Mouse (Mus musculus) embryonic facial prominence, embryonic 11.5 days (tissue): ENCODE data around the gene Shtn1. TPM values are rescaled to one million over a fixed set of nuclear protein-coding genes. Genes with fewer than 3 reads are reported as not detected.

ENCODE experiments used
- ATAC-seq: fragments of 200-750 bp; cut with Nextera tagmentation; replicated peaks from 2 replicates; pipeline ENCODE4 v1.8.0; 2017; ENCODE audit warnings: low read depth; ENCODE audit not compliant: insufficient number of reproducible peaks, low FRiP score, low TSS enrichment
- DNase-seq: peaks from one replicate; pipeline ENCODE4 v3.0.0-alpha.2; 2015; ENCODE audit warnings: low spot score
- H3K27ac ChIP-seq: fragments of 300-500 bp; sonication (generic); replicated peaks from 2 replicates; pipeline ENCODE4 v1.5.1; 2014; ENCODE audit warnings: mild to moderate bottlenecking, low read depth, low read length, control low read depth
- H3K27me3 ChIP-seq: fragments of 300-500 bp; sonication (generic); 2 replicates; pipeline ENCODE4 v1.6.1; 2014; ENCODE audit warnings: mild to moderate bottlenecking, low read length, moderate library complexity, mixed read lengths; ENCODE audit not compliant: control insufficient read depth, insufficient read depth
- H3K36me3 ChIP-seq: fragments of 300-500 bp; sonication (generic); replicated peaks from 2 replicates; pipeline ENCODE4 v1.6.1; 2014; ENCODE audit warnings: low read depth, mild to moderate bottlenecking, low read length, moderate library complexity, mixed read lengths; ENCODE audit not compliant: control insufficient read depth, insufficient read depth
- H3K4me1 ChIP-seq: fragments of 300-500 bp; sonication (generic); 2 replicates; pipeline ENCODE4 v1.6.1; 2014; ENCODE audit warnings: low read length, mixed read lengths; ENCODE audit not compliant: control insufficient read depth, insufficient read depth
- H3K4me2 ChIP-seq: fragments of 300-500 bp; sonication (generic); 2 replicates; pipeline ENCODE4 v1.6.1; 2014; ENCODE audit warnings: low read depth, mild to moderate bottlenecking, control low read depth, low read length, moderate library complexity
- H3K4me3 ChIP-seq: fragments of 300-500 bp; sonication (generic); 2 replicates; pipeline ENCODE4 v1.5.1; 2014; ENCODE audit warnings: low read depth, low read length, control low read depth
- H3K9ac ChIP-seq: fragments of 300-500 bp; sonication (generic); replicated peaks from 2 replicates; pipeline ENCODE4 v1.6.1; 2014; ENCODE audit warnings: mild to moderate bottlenecking, control low read depth, low read length
- H3K9me3 ChIP-seq: fragments of 300-500 bp; sonication (generic); replicated peaks from 2 replicates; pipeline ENCODE4 v1.6.1; 2016; ENCODE audit warnings: mild to moderate bottlenecking, low read length, inconsistent platforms, mixed read lengths; ENCODE audit not compliant: control insufficient read depth
- WGBS: fragments of 180-500 bp; shearing (Covaris S2); extraction: QIAGEN DNeasy Blood & Tissue Kit; methylation state at CpG from one replicate; pipeline ENCODE4 v1.1.7; 2014; 5-methylcytosine and 5-hydroxymethylcytosine counted together
- polyA plus RNA-seq: library from polyadenylated mRNA; unstranded; fragments of >200 nt; fragmentation: Nextera tagmentation; extraction: Ambion mirVana; gene quantifications from 2 replicates; pipeline ENCODE4 v1.2.1, GENCODE M21; 2014

The Shtn1 gene
- polyA plus RNA-seq: 5.9 and 6.3 TPM in 2 replicates

DNA sequence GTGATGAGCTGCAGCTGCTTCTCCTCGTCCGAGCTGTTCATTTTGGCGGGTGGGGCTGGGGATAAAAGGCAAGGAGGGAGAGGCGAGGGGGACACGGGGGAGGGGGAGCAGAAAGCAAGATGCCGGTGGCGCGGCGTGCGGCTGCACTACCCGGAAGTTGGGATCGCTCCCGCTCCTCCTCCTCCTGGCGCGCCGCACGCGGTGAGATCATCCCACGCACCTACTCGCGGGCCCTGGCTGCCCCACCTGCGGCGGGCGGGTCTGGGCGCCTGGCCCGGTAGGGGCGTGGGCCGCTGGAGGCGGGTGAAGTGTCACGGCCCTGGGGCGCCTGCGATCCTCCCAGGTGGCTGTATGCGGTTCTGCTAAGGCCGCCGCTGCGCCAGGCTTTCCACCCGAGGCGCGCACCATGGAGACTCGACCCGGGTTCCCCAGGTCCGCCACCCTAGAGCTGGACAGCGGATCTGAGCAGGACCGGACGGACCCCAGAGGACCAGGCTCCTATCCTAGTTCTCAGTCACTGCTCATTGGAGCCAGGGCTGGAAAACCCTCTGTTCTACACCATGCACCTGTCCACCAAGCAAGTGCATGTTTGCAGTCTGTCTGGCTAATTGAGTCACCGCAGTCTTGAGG, at the start of gene Shtn1:
Shtn1 (minus strand) TSS at position 629 of the 630 bp plus-strand sequence.
- peak; percentile 67 for ATAC-seq
- H3K4me1 ChIP-seq: no peaks in the 10 kb centered on the region; the same call in 1 of the 2 replicates
- H3K27ac ChIP-seq: no peak within 1 kb of the TSS
- WGBS: 0% methylated on average over 32 of the region's 46 CpGs
- peak; percentile 55 for DNase-seq
- H3K4me3 ChIP-seq: peak within 1 kb of the TSS; percentile 55
- H3K4me2 ChIP-seq: peak within 1 kb of the TSS; percentile 100
- H3K36me3 ChIP-seq: no peaks in the 10 kb centered on the region
- H3K27me3 ChIP-seq: peaks cover 26% of the 10 kb centered on the region
- H3K9me3 ChIP-seq: no peaks in the 10 kb centered on the region
- peak within 1 kb of the TSS; percentile 60 for H3K9ac ChIP-seq

DNA sequence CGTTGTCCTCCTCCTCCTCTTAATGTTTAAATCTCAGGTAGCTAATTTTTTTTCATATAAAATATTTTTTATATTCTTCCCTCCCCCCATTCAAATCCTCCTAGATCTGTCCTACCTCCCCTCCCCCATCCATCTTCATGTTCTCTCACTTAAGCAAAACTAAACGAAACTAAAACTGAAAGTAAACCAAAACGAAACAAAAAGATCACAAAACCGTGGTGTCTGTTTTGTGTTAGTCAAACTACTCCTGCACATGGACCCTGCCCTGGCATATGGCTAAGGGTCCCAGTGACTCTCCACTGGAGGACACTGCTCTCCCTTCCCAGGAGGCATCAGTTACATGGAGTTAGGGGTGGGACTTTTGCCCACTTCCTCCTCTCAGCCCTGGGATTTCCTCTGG, 38.3 kb upstream of the Shtn1 start:
- no peaks in the 10 kb centered on the region for H3K36me3 ChIP-seq
- H3K4me3 ChIP-seq: no peak overlapping the region
- H3K4me1 ChIP-seq: no peaks in the 10 kb centered on the region
- ATAC-seq (no peak), DNase-seq (no peak)
- H3K4me2 ChIP-seq: no peak overlapping the region
- no peaks in the 10 kb centered on the region for H3K27me3 ChIP-seq
- H3K9me3 ChIP-seq: no peaks in the 10 kb centered on the region
- no peak overlapping the region for H3K27ac ChIP-seq
- no peak overlapping the region for H3K9ac ChIP-seq
- 62% methylated on average over 4 of the region's 4 CpGs for WGBS

DNA sequence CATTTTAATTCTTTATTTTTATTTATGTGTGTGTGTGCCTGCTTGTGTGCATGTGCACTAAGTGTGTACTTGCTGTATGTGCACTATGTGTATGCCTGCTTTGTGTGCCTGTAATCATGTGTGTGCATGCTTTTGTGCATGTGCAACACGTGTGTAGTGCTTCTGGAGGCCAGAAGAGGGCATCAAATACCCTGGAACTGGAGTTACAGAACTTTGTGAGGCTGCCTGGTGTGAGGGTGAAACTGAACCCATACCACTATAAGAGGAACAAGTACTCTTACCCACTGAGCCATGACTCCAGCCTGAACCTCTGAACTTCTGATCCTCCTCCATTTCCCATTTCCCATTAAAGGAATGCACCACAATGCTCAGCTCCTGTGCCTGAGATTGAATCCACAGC, 34.0 kb upstream of the Shtn1 start:
- no peaks in the 10 kb centered on the region for H3K9me3 ChIP-seq

DNA sequence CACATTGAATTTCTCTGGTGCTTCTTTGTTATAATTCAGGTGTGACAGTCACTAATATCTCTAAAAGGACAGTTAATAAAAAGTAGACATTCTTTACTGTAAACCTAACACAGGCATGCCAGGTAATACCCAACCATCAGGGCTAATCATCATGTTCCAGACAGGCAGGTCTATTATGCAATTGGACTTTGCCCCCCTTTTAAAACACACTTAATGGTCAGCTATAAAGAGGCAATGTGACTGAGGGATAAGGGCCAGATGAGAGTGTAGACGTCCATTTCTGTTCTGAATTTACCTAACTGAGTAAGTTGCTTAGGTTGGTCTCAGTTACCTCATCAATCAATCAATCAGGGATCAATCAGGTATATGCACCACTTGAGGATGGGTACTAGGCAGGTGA, 22.4 kb upstream of the Shtn1 start:
- ATAC-seq (no peak), DNase-seq (no peak)
- Histone ChIP-seq H3K4me3 (no peak overlapping the region), H3K9me3 (no peaks in the 10 kb centered on the region), H3K4me1 (no peaks in the 10 kb centered on the region), H3K36me3 (no peaks in the 10 kb centered on the region), H3K27me3 (no peaks in the 10 kb centered on the region), H3K27ac (no peak overlapping the region), H3K9ac (no peak overlapping the region), H3K4me2 (no peak overlapping the region)
- WGBS: 50% methylated on average over 1 of the region's 1 CpGs

More for the DNA sequence above, 34.0 kb upstream of the Shtn1 start:
- H3K27ac ChIP-seq: no peak overlapping the region
- no peaks in the 10 kb centered on the region for H3K4me1 ChIP-seq
- 46% methylated on average over 1 of the region's 1 CpGs for WGBS
- no peak overlapping the region for H3K9ac ChIP-seq
- H3K36me3 ChIP-seq: no peaks in the 10 kb centered on the region
- no peak for DNase-seq
- no peak overlapping the region for H3K4me3 ChIP-seq
- H3K4me2 ChIP-seq: no peak overlapping the region
- H3K27me3 ChIP-seq: no peaks in the 10 kb centered on the region
- no peak for ATAC-seq

DNA sequence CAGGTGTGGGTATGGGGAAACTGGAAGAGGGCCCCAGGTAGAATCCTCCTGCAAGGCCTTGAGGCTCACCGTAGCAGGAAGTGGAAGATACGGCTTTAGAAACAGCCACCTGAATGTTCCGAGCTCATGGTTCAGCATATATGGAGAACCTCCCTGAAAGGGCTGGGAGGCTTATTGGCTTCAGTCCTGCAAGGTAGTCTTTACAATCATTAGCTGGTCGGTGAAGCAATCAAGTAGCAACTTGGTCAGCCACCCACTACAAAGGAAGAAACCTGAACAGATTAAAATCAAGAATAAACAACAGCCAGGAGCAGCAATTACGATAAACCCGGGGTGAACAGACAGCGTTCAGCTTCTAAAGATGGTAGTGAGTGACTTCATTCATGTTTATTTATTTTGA, 16.4 kb upstream of the Shtn1 start:
- H3K9ac ChIP-seq: no peak overlapping the region
- no peaks in the 10 kb centered on the region for H3K27me3 ChIP-seq
- ATAC-seq (no peak), DNase-seq (no peak)
- 84% methylated on average over 7 of the region's 7 CpGs for WGBS
- no peak overlapping the region for H3K4me2 ChIP-seq
- H3K4me3 ChIP-seq: no peak overlapping the region
- H3K4me1 ChIP-seq: no peaks in the 10 kb centered on the region
- no peaks in the 10 kb centered on the region for H3K9me3 ChIP-seq
- no peaks in the 10 kb centered on the region for H3K36me3 ChIP-seq
- H3K27ac ChIP-seq: no peak overlapping the region

DNA sequence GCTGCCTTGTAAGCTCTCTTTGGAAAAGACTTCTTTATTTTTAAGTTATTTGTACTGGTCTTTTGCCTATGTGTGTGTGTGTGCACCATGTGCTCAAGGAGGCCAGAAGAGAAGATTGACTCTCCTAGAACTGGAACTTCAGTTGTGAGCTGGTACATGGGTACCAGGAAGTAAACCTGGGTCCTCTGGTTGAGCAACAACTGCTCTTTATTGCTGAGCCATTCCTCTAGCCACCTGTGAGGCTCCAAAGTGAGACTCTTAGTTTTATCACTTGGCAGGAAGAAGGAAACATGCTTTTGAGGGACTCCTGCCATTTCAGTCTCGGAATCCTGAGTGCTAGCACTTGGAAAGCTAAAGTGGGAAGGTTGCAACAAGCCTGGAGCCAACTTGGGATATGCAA, 14.4 kb upstream of the Shtn1 start:
- Histone ChIP-seq H3K9ac (no peak overlapping the region), H3K9me3 (no peaks in the 10 kb centered on the region), H3K27me3 (no peaks in the 10 kb centered on the region), H3K36me3 (no peaks in the 10 kb centered on the region), H3K4me3 (no peak overlapping the region), H3K27ac (no peak overlapping the region), H3K4me1 (no peaks in the 10 kb centered on the region), H3K4me2 (no peak overlapping the region)
- 74% methylated on average over 1 of the region's 1 CpGs for WGBS
- ATAC-seq (no peak), DNase-seq (no peak)

DNA sequence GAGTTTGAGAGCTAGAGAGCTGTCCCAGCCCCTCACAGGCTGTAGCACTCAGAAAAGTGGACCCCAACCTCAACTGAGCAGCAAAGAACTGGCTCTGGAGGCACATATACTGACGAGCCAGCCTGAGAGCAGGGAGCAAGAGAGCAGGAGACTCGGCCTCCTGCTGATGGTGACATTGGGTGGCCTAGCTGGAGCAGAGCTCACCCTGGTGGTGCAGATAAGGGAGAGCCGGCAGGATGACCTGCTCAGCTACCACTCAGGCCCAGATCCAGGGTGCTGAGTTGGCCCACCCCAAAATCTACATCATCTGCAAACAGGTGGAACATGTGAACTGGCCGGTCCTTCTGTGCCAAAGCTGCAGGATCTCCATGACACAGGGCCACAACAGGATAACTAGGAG, 8.4 kb upstream of the Shtn1 start:
- DNase-seq: no peak
- Histone ChIP-seq H3K4me2 (no peak overlapping the region), H3K27me3 (no peaks in the 10 kb centered on the region), H3K9me3 (no peaks in the 10 kb centered on the region), H3K36me3 (no peaks in the 10 kb centered on the region), H3K27ac (no peak overlapping the region), H3K4me3 (no peak overlapping the region), H3K9ac (no peak overlapping the region), H3K4me1 (no peaks in the 10 kb centered on the region)
- no peak for ATAC-seq
- WGBS: 59% methylated on average over 4 of the region's 4 CpGs

DNA sequence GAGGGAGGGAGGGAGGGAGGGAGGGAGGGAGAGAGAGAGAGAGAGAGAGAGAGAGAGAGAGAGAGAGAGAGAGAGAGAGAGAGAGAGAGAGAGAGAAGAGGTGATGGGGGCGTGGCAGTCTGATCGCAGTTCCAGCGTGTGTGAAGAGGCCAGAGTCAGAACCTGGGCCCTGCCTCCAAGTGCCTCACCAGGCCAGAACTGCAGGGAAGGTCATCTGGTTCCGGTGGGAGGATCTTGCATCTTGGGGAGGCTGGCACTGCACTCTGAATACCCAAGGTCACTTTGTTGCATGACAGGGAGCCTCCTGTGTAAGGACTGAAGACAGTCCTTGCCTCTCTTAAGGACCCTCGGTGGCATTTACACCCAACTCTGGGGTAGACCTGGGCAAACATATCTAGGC, 231 bp upstream of the Shtn1 start:
- H3K36me3 ChIP-seq: no peaks in the 10 kb centered on the region
- ATAC-seq: no peak
- H3K9me3 ChIP-seq: no peaks in the 10 kb centered on the region
- H3K4me3 ChIP-seq: no peak overlapping the region
- H3K4me1 ChIP-seq: no peaks in the 10 kb centered on the region; the same call in 1 of the 2 replicates
- H3K4me2 ChIP-seq: no peak overlapping the region; the same call in 1 of the 2 replicates
- no peak overlapping the region for H3K27ac ChIP-seq
- H3K27me3 ChIP-seq: peaks cover 26% of the 10 kb centered on the region
- no peak overlapping the region for H3K9ac ChIP-seq
- 18% methylated on average over 5 of the region's 5 CpGs for WGBS
- DNase-seq: no peak
